Mouse (Mus musculus) megakaryocyte-erythroid progenitor cell, adult 5-6 weeks (primary cell): ENCODE results near the gene Lpar5. TPM values are rescaled to one million over a fixed set of nuclear protein-coding genes. Genes with fewer than 3 reads are reported as not detected.
"Not testable (repeated sequence)": the region's sequence is repeated elsewhere in the genome, so short reads cannot be mapped to it uniquely, and the experiment has no call there.

Source experiments
- ATAC-seq: replicated peaks from 2 replicates; pipeline ENCODE4 v1.8.0; 2016; ENCODE audit warnings: mild to moderate bottlenecking, inconsistent platforms; ENCODE audit not compliant: severe bottlenecking, poor library complexity, low FRiP score, low TSS enrichment
- total RNA-seq, 2 experiments: library from RNA; stranded (forward) in 1 of 2; stranded (reverse) in 1 of 2; fragments of 200-1000, 215-1000 nt in 1 of 2; fragments of >200 nt in 1 of 2; fragmentation: Nextera tagmentation in 1 of 2; gene quantifications; 2 replicates each; pipeline ENCODE4 v1.2.3; 2014 to 2017

Lpar5 gene
- total RNA-seq (2014; fragmentation: Nextera tagmentation): not detected in 2 replicates
- 4.3 TPM in 1 of 2 replicates, not detected in the other for total RNA-seq (2017)

GRCm38 (mm10) chr6:125067571-125067995, at the start of gene Lpar5:
TSS of gene Lpar5 (plus strand) at chr6:125067920.
- no peak for ATAC-seq

DNA sequence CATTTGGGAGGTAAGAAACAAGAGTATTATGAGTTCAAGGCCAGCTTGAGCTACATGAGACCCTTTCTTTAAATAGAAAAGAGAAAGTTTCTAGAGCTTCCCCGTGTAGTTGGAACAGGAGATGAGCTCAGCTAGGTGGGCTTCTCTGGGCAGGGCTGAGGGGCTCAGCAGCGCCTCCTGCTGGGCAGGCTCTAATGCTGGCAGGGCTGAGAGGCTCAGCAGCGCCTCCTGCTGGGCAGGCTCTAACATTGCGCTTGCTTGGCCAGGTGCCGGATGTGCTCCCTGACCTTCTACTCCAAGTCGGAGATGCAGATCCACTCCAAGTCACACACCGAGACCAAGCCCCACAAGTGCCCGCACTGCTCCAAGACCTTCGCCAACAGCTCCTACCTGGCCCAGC, 37.2 kb upstream of the Lpar5 start:
- ATAC-seq: peak; percentile 62; the same call in 1 of the 2 replicates

- no peak for ATAC-seq
These were observed 36.1 kb upstream of the Lpar5 start for GRCm38 (mm10) chr6:125031604-125032003.

- ATAC-seq: no peak
These were observed 29.1 kb upstream of the Lpar5 start for GRCm38 (mm10) chr6:125038666-125039065.

GRCm38 (mm10) chr6:125039131-125039530, 28.6 kb upstream of the Lpar5 start:
- no peak; the same call in 1 of the 2 replicates for ATAC-seq

DNA sequence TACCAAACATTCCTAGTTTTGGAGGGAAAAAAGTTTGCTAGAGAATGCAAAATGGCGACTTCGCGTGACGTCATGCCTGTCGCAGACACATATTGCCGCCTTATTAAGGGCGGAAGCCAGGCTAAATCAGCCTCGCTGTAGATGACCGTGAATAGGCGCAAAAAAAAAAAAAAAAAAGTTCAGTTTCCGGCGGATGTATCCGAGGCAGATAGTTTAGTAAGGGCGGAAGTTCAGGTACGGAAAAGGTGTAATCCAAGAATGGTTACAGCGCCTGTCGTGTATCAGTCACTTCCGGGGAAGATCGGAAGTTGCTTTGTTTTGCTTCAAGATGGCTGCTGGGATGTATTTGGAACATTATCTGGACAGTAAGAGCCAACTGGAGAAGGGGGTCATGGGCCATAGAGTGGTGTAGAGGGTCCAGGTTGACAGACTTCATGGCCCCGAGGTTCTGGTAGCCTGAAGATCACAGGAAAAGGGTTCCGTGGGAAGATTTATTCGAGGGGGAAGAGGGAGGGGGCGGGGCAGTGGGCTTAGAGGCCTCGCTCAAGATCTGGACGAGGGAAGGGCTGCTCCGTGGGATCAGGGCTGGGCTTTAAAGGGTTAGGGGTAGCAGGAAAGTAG, 28.1 kb upstream of the Lpar5 start, which contains the start of gene Ing4:
Gene Ing4 (plus strand): TSS at position 228 of the 621 bp plus-strand sequence.
- ATAC-seq: peak; percentile 97

- ATAC-seq: no peak
These were observed 27.5 kb upstream of the Lpar5 start for GRCm38 (mm10) chr6:125040221-125040620.

DNA sequence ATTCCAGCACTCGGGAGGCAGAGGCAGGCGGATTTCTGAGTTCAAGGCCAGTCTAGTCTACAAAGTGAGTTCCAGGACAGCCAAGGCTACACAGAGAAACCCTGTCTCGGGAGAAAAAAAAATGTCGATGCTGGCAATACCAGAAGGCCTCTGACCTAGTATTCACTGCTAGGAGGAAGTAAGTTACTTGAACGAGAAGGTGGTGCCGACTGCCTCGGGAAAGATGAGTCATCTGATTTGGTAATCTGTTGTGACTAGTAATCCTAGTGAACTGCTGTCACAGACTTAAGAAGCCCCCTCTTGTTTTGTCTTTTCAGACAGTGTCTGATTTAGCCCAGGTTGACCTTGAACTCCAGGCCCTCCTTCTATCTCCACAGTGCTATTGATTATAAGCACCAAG, 26.7 kb upstream of the Lpar5 start:
- no peak for ATAC-seq

DNA sequence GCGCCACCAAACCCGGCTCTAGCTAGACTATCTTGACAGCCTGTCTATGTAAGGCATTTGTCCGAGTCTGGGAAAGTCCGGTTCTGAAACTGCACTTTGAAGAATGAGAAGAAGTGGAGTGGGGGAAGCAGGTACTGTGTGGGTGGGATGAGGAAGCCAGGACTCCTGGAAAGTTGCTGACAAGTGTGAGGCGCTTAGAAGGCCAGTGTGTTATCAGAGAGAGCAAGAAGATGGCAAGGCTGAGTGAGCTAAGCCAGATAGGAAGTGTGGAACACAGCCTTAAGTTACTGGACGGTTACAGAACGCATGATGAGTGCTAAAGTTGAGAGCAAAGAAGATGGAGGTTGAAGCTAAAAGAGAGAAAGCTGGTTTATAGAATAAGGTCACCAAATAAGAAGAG, 25.6 kb upstream of the Lpar5 start:
- ATAC-seq: no peak

- peak; percentile 76 for ATAC-seq
These were observed 21.0 kb upstream of the Lpar5 start for GRCm38 (mm10) chr6:125046691-125047090.

DNA sequence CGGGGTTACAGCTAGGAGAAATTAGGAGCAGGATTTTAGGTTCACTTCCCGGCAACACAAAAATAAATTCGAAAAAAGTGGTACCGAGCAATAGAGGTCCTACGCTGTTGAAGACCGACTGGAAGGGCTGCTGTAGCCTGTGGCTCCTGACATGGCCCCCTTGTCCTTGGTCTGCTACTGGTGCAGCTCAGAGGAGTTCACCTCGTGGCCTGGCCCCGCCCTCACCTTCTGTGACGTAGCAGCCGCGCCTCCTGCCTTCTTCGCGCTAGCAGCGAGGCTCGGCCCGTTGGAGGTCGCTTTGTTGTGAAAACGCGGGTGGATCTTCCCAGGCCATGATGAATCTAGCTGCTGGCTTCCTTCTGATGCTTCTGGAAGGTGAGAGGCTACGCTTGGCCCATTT, 18.0 kb upstream of the Lpar5 start, which contains the start of gene Acrbp:
Gene Acrbp (plus strand): TSS at position 12 of the 400 bp plus-strand sequence.
- ATAC-seq: no peak

DNA sequence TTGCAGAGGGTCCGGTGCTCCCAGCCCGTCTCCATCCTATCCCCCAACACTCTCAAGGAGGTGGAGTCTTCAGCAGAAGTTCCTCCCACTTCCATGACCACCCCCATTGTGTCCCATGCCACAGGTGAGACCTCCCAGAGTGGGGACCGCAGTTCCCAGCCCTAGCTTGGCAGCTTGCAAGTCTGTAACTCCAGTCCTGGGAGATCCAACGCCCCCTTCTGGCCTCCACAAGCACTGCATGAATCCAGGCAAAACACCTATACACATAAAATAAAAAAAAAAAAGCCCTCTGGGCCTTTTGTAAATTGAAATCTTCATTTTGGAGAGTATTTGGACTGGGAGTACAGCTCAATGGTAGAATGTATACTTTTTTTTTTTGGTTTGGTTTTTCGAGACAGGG, 16.5 kb upstream of the Lpar5 start:
- no peak for ATAC-seq

- ATAC-seq: peak; percentile 24; the same call in 1 of the 2 replicates
These were observed 6.2 kb upstream of the Lpar5 start for GRCm38 (mm10) chr6:125061493-125061892.

- ATAC-seq: peak; percentile 47; the same call in 1 of the 2 replicates
These were observed 5.2 kb upstream of the Lpar5 start for GRCm38 (mm10) chr6:125062511-125062910.

DNA sequence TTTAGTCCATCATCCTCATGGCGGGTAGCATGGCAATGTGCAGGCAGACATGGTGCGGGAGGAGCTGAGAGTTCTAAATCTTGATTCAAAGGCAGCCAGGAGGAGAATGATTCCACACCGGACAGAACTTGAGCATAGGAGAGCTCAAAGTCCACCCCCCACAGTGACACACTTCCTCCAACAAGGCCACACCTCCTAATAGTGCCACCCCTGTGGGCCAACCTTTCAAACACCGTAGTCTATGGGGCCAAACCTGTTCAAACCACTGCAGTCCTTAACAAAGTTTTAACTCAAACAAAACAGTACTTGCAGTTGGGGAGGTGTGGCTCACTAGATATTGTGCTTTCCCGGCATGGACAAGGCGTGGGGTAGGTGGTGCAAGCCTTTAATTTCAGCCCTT, 3.8 kb upstream of the Lpar5 start:
- no peak for ATAC-seq

DNA sequence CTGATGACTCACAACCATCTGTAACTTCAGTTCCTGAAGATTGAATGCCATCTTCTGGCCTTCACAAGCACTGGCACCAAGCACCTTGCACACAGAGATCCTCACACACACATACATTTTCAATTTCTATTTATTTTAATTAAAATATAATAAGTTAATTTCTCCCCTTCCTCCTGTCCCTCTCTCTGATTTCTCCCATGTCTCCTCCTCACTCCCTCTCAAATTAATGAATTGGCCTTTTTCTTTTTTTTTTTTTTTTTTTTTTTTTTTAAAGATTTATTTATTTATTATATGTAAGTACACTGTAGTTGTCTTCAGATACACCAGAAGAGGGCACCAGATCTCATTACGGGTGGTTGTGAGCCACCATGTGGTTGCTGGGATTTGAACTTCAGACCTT, 2.5 kb upstream of the Lpar5 start:
- not testable (repeated sequence) for ATAC-seq

GRCm38 (mm10) chr6:125071170-125071895, 3.6 kb downstream of the Lpar5 start:
- ATAC-seq: peak; percentile 93

- ATAC-seq: no peak
These were observed 4.2 kb downstream of the Lpar5 start for GRCm38 (mm10) chr6:125071896-125072279.

DNA sequence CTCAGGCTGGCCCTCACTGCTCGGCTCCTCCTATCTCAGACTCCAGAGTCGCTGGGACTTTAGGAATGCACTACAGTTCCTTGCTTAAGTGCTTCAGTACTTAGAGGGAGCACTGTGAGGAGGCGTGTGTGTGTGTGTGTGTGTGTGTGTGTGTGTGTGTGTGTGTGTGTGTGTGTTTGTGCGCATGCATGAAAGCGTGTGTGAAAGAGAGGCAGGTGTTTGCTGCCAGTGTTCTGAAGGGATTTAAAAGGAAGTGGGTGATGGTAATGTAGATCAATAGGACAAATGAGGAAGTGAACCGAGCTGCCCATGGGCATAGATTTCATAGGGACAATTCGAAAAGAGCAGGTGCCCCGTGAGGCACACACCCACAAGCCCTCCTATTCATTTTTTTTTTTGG, 6.1 kb downstream of the Lpar5 start:
- ATAC-seq: no peak

- no peak for ATAC-seq
These were observed 13.7 kb downstream of the Lpar5 start for GRCm38 (mm10) chr6:125081394-125081793.
